18 mouse cellular contexts compared by ENCODE assay signal in the genomic region with DNA sequence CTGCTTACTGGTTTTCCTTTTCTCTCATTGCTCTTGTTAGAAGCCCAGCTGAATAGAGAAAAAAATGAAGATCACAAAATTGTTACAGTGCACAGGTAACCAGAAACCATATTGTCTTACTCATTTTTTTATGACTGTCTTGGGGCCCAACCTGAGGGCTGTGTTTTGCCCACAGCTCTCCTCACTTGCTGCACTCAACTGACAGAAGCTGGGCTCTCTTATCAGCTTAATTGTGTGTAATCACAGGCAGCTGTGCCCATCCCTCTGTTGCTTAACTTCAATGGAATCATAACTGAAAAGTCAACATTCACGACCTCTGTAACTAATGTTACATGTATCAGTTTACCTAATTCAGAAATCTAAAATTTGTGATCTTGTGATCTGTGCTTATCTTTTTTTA.
"Had no signal": no experiment of that assay in that cellular context is flagged by ENCODE, and none has a peak within 500 bp of the region (broad histone marks: within the 10 kb centered on the region; RNA-seq: fewer than 3 reads in every experiment).

No protein-coding gene starts in this region.

- H3K9ac ChIP-seq: liver, embryonic 15.5 days; liver, postnatal 0 days; lung, embryonic 15.5 days; midbrain, embryonic 12.5 days; neural tube, embryonic 12.5 days; stomach, embryonic 15.5 days had no signal

- H3K4me1 ChIP-seq: liver, embryonic 15.5 days; lung, embryonic 15.5 days; midbrain, embryonic 12.5 days; neural tube, embryonic 12.5 days; stomach, embryonic 15.5 days had no signal

- H3K4me3 ChIP-seq: liver, embryonic 15.5 days; lung, embryonic 15.5 days; midbrain, embryonic 12.5 days; myocyte; neural tube, embryonic 12.5 days; stomach, embryonic 15.5 days had no signal

- H3K27ac ChIP-seq: liver, embryonic 15.5 days; lung, embryonic 15.5 days; midbrain, embryonic 12.5 days; neural tube, embryonic 12.5 days; stomach, embryonic 15.5 days; stomach, postnatal 0 days had no signal

- H3K27me3 ChIP-seq: liver, embryonic 15.5 days; lung, embryonic 15.5 days; midbrain, embryonic 12.5 days; neural tube, embryonic 12.5 days; stomach, embryonic 15.5 days had no signal

- H3K4me2 ChIP-seq: liver, embryonic 15.5 days; lung, embryonic 15.5 days; midbrain, embryonic 12.5 days; neural tube, embryonic 12.5 days; stomach, embryonic 15.5 days had no signal

- DNase-seq: liver, postnatal 0 days; lung, adult 2 months; lung, postnatal 14 days; lung, postnatal 4 days; midbrain, embryonic 14.5 days; right cerebral cortex, postnatal 14 days; thymus, adult 2 months; thymus, postnatal 25 days; thymus, postnatal 4 days had no signal

- H3K9me3 ChIP-seq: liver, embryonic 15.5 days; lung, embryonic 15.5 days; midbrain, embryonic 12.5 days; neural tube, embryonic 12.5 days; stomach, embryonic 15.5 days had no signal

- ATAC-seq: liver, postnatal 0 days; lung, postnatal 0 days; midbrain, embryonic 16.5 days had no signal

- H3K36me3 ChIP-seq: liver, embryonic 15.5 days; lung, embryonic 15.5 days; midbrain, embryonic 12.5 days; neural tube, embryonic 12.5 days; stomach, embryonic 15.5 days had no signal
